Mouse (Mus musculus) stomach, postnatal 0 days (tissue): ENCODE data around the gene Pdcd11. TPM values are rescaled to one million over a fixed set of nuclear protein-coding genes. Genes with fewer than 3 reads are reported as not detected.
"Not testable (repeated sequence)": the region's sequence is repeated elsewhere in the genome, so short reads cannot be mapped to it uniquely, and the experiment has no call there.

Source experiments
- ATAC-seq: fragments of 200-750 bp; cut with Nextera tagmentation; 2 replicates; pipeline ENCODE4 v1.8.0; 2017; ENCODE audit not compliant: low FRiP score, low TSS enrichment
- DNase-seq: peaks from one replicate; pipeline ENCODE4 v3.0.0-alpha.2; 2016; ENCODE audit warnings: low spot score
- H3K27ac ChIP-seq: fragments of 300-500 bp; sonication (generic); replicated peaks from 2 replicates; pipeline ENCODE4 v1.5.1; 2014; ENCODE audit warnings: mild to moderate bottlenecking, control low read depth
- H3K27me3 ChIP-seq: fragments of 300-500 bp; sonication (generic); 2 replicates; pipeline ENCODE4 v1.6.1; 2014; ENCODE audit warnings: low read length; ENCODE audit not compliant: control insufficient read depth, insufficient read depth
- H3K36me3 ChIP-seq: fragments of 300-500 bp; sonication (generic); 2 replicates; pipeline ENCODE4 v1.6.1; 2014; ENCODE audit warnings: low read length, mixed read lengths; ENCODE audit not compliant: control insufficient read depth, insufficient read depth
- H3K4me1 ChIP-seq: fragments of 300-500 bp; sonication (generic); replicated peaks from 2 replicates; pipeline ENCODE4 v1.6.1; 2014; ENCODE audit warnings: antibody characterized with exemption; ENCODE audit not compliant: control insufficient read depth, insufficient read depth
- H3K4me2 ChIP-seq: fragments of 300-500 bp; sonication (generic); replicated peaks from 2 replicates; pipeline ENCODE4 v1.6.1; 2014; ENCODE audit warnings: low read depth, mild to moderate bottlenecking, control low read depth, moderate library complexity
- H3K4me3 ChIP-seq: fragments of 300-500 bp; sonication (generic); 2 replicates; pipeline ENCODE4 v1.5.1; 2014; ENCODE audit warnings: low read depth, low read length, control low read depth
- H3K9ac ChIP-seq: fragments of 300-500 bp; sonication (generic); 2 replicates; pipeline ENCODE4 v1.6.1; 2014; ENCODE audit warnings: mild to moderate bottlenecking, low read length, control low read depth, mixed read lengths
- H3K9me3 ChIP-seq: fragments of 300-500 bp; sonication (generic); 2 replicates; pipeline ENCODE4 v1.6.1; 2016; ENCODE audit warnings: low read length; ENCODE audit not compliant: control insufficient read depth
- CTCF ChIP-seq: IDR thresholded peaks from 2 replicates; pipeline ENCODE4 v1.5.1; 2016; ENCODE audit warnings: antibody characterized with exemption, low read depth, mild to moderate bottlenecking, moderate library complexity
- EP300 ChIP-seq: optimal IDR thresholded peaks from 2 replicates; pipeline ENCODE3; 2016; ENCODE audit warnings: antibody characterized with exemption
- WGBS: fragments of 180-500 bp; shearing (Covaris S2); extraction: QIAGEN DNeasy Blood & Tissue Kit; methylation state at CpG from one replicate; pipeline ENCODE4 v1.1.7; 2014; 5-methylcytosine and 5-hydroxymethylcytosine counted together
- polyA plus RNA-seq: library from polyadenylated mRNA; unstranded; fragments of >200 nt; fragmentation: Nextera tagmentation; extraction: Ambion mirVana; gene quantifications from 2 replicates; pipeline ENCODE4 v1.2.1, GENCODE M21; 2015

Gene Pdcd11
- polyA plus RNA-seq, 1 experiment from 2014 or later: 4.2 TPM

GRCm38 (mm10) chr19:47139611-47140010 lies 49.0 kb downstream of the Pdcd11 start:
- TF ChIP-seq CTCF: peak; percentile 31
- not testable (repeated sequence) for ATAC-seq, DNase-seq, H3K4me3 ChIP-seq, H3K9ac ChIP-seq, H3K36me3 ChIP-seq, H3K4me1 ChIP-seq, H3K9me3 ChIP-seq, H3K4me2 ChIP-seq, H3K27ac ChIP-seq, H3K27me3 ChIP-seq
- 40% methylated on average over 7 of the region's 7 CpGs for WGBS

GRCm38 (mm10) chr19:47142438-47142837 lies 51.9 kb downstream of the Pdcd11 start:
- no peak overlapping the region for H3K4me2 ChIP-seq
- H3K27me3 ChIP-seq: no peaks in the 10 kb centered on the region
- H3K4me1 ChIP-seq: no peaks in the 10 kb centered on the region
- no peaks in the 10 kb centered on the region for H3K9me3 ChIP-seq
- ATAC-seq (no peak), DNase-seq (no peak)
- no peak overlapping the region for H3K27ac ChIP-seq
- H3K4me3 ChIP-seq: no peak overlapping the region
- TF ChIP-seq CTCF (no peak), EP300 (no peak)
- 74% methylated on average over 6 of the region's 6 CpGs for WGBS
- H3K9ac ChIP-seq: no peak overlapping the region
- no peaks in the 10 kb centered on the region for H3K36me3 ChIP-seq

DNA sequence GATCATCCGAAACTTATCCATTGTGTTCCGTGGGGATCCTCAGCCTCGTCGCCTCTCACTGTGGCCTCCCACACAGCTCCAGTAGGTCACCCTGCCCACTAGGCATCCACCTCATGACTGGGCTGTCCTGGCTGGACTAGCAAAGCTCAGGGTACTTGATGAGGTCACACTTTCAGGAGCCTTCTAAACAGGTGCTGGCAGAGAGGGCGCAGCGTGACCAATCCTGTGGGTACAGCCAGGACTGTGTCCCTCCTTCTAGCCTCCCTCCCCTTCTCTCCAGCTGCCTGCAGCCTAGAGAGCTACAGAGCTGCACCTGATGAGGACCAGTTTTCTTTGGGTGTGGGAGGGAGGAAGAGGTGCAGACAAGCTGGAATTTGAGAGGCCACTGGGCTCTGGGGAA lies 53.6 kb downstream of the Pdcd11 start, which contains the start of gene Calhm1:
TSS of gene Calhm1 (minus strand) at position 101 of the 400 bp plus-strand sequence.
- no peak for DNase-seq

GRCm38 (mm10) chr19:47148267-47148847 lies 57.8 kb downstream of the Pdcd11 start:
- H3K27ac ChIP-seq: no peak overlapping the region
- H3K27me3 ChIP-seq: no peaks in the 10 kb centered on the region
- no peak overlapping the region for H3K9ac ChIP-seq
- no peak for TF ChIP-seq CTCF
- TF ChIP-seq EP300: no peak
- H3K4me2 ChIP-seq: no peak overlapping the region
- ATAC-seq: no peak
- DNase-seq: no peak
- H3K4me1 ChIP-seq: no peaks in the 10 kb centered on the region
- H3K4me3 ChIP-seq: no peak overlapping the region
- H3K9me3 ChIP-seq: no peaks in the 10 kb centered on the region
- no peaks in the 10 kb centered on the region for H3K36me3 ChIP-seq
- WGBS: 67% methylated on average over 5 of the region's 5 CpGs

More for the DNA sequence above, 53.6 kb downstream of the Pdcd11 start, which contains the start of gene Calhm1:
- TF ChIP-seq CTCF: no peak
- no peak for TF ChIP-seq EP300
- H3K4me3 ChIP-seq: no peak within 1 kb of the TSS
- no peaks in the 10 kb centered on the region for H3K27me3 ChIP-seq
- H3K9me3 ChIP-seq: no peaks in the 10 kb centered on the region
- no peak for ATAC-seq
- no peak within 1 kb of the TSS for H3K4me2 ChIP-seq
- no peaks in the 10 kb centered on the region for H3K36me3 ChIP-seq
- H3K27ac ChIP-seq: no peak within 1 kb of the TSS
- no peak within 1 kb of the TSS for H3K9ac ChIP-seq
- WGBS: 89% methylated on average over 6 of the region's 6 CpGs
- no peaks in the 10 kb centered on the region for H3K4me1 ChIP-seq

DNA sequence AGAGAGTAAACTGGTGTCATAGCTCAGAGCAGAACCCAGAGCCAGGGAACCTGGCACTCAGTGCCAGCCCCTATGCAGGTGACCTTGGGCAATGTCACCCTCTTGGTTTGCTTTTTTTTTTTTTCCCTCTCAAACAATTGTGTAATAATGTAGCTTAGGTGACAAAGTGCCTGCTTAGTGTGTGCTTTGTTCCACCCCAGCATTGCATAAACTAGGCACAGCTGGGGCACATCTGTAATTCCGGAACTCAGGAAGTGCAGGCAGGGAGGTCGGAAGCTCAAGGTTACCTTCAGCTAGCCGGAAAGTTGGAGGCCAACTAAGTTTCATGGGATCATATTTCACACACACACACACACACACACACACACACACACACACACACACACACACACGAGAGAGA lies 59.3 kb downstream of the Pdcd11 start:
- no peaks in the 10 kb centered on the region for H3K36me3 ChIP-seq
- WGBS: 31% methylated on average over 4 of the region's 4 CpGs
- TF ChIP-seq CTCF: no peak
- no peak for TF ChIP-seq EP300
- no peak overlapping the region for H3K4me3 ChIP-seq
- H3K4me2 ChIP-seq: no peak overlapping the region
- H3K27ac ChIP-seq: no peak overlapping the region
- H3K4me1 ChIP-seq: no peaks in the 10 kb centered on the region
- DNase-seq (no peak), ATAC-seq (no peak)
- no peak overlapping the region for H3K9ac ChIP-seq
- no peaks in the 10 kb centered on the region for H3K27me3 ChIP-seq
- H3K9me3 ChIP-seq: no peaks in the 10 kb centered on the region

- no peaks in the 10 kb centered on the region for H3K4me1 ChIP-seq
- ATAC-seq (no peak), DNase-seq (no peak)
- 0 out of 2 replicates have a peak overlapping the region, but pooled peaks have one; percentile 4 for H3K4me3 ChIP-seq
- no peak overlapping the region for H3K9ac ChIP-seq
- no peaks in the 10 kb centered on the region for H3K27me3 ChIP-seq
- no peak for TF ChIP-seq CTCF
- TF ChIP-seq EP300: no peak
- H3K4me2 ChIP-seq: peak overlapping the region; percentile 34
- 28% methylated on average over 32 of the region's 32 CpGs for WGBS
- no peaks in the 10 kb centered on the region for H3K9me3 ChIP-seq
- no peak overlapping the region for H3K27ac ChIP-seq
- H3K36me3 ChIP-seq: no peaks in the 10 kb centered on the region
Measured at GRCm38 (mm10) chr19:47151332-47152061, 60.9 kb downstream of the Pdcd11 start.
